Mouse (Mus musculus): ENCODE measurements at regions not wholly inside any gene's neighbourhood (a gene's known extent, or its start where the extent isn't known, plus 50 kb on each side); places are given as distances from the start of the nearest gene placed in this dataset.

DNA sequence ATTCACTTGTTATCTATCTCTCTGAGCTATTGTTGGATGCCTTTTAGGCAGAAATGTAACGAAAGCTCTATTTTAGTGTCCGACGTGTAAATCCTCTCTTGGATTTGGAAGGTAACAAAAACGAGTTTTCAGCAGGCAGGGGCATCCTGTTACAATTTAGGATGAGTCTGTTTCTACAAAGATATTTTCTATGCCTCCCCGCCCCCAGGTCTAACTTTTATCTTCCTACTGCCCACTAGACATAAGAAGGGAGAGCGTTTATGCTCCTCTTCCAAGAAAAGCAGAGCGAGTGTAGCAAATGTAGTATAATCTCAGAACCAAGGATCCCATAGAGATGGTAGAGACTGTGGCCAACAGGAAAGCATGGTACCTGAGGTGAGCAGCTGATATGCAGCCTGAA is 62.4 kb upstream of the Hs3st2 start:
- no peak overlapping the region for H3K27ac ChIP-seq (ENCODE audit: low read length)
- H3K9ac ChIP-seq (ENCODE audit: low read depth, low read length): no peak overlapping the region
- H3K36me3 ChIP-seq (ENCODE audit: control insufficient read depth, insufficient read depth, low read length): no peaks in the 10 kb centered on the region
- H3K4me3 ChIP-seq (ENCODE audit: low read length): no peak overlapping the region
- no peaks in the 10 kb centered on the region for H3K27me3 ChIP-seq (replicated peaks; ENCODE audit: control insufficient read depth, insufficient read depth, low read length)
- 85% methylated on average over 7 of the region's 7 CpGs for WGBS
- no peaks in the 10 kb centered on the region for H3K4me1 ChIP-seq (ENCODE audit: control insufficient read depth, insufficient read depth, low read length)
- no peaks in the 10 kb centered on the region for H3K9me3 ChIP-seq (ENCODE audit: control insufficient read depth, low read length)
- ATAC-seq: no peak
- no peak overlapping the region for H3K4me2 ChIP-seq (ENCODE audit: low read depth, low read length)

DNA sequence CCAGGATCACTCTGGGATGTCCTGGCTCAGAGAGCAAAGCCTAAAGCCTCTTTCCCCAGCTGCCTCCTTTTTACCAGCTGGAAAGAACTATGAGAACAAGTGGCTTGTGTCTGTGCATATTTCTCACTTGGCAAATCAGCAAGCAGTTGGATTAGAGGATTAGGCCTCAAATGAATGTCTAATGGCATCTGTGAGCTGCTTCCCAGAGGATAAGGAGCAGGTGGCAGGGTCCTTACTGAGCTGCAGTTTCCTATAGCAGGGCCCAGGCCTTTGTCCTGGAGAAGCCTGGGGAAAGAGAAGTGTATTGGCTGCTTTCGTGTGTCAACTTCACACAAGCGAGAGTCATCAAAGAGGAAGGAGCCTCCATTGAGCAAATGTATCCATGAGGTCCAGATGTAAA is 59.1 kb upstream of the Hs3st2 start:
- Histone ChIP-seq H3K9ac (ENCODE audit: low read depth, low read length) (no peak overlapping the region), H3K9me3 (ENCODE audit: control insufficient read depth, low read length) (no peaks in the 10 kb centered on the region), H3K4me2 (ENCODE audit: low read depth, low read length) (no peak overlapping the region), H3K4me1 (ENCODE audit: control insufficient read depth, insufficient read depth, low read length) (no peaks in the 10 kb centered on the region), H3K27ac (ENCODE audit: low read length) (no peak overlapping the region), H3K36me3 (ENCODE audit: control insufficient read depth, insufficient read depth, low read length) (no peaks in the 10 kb centered on the region), H3K4me3 (ENCODE audit: low read length) (no peak overlapping the region), H3K27me3 (replicated peaks; ENCODE audit: control insufficient read depth, insufficient read depth, low read length) (no peaks in the 10 kb centered on the region)
- WGBS: 74% methylated on average over 2 of the region's 2 CpGs
- ATAC-seq: no peak

DNA sequence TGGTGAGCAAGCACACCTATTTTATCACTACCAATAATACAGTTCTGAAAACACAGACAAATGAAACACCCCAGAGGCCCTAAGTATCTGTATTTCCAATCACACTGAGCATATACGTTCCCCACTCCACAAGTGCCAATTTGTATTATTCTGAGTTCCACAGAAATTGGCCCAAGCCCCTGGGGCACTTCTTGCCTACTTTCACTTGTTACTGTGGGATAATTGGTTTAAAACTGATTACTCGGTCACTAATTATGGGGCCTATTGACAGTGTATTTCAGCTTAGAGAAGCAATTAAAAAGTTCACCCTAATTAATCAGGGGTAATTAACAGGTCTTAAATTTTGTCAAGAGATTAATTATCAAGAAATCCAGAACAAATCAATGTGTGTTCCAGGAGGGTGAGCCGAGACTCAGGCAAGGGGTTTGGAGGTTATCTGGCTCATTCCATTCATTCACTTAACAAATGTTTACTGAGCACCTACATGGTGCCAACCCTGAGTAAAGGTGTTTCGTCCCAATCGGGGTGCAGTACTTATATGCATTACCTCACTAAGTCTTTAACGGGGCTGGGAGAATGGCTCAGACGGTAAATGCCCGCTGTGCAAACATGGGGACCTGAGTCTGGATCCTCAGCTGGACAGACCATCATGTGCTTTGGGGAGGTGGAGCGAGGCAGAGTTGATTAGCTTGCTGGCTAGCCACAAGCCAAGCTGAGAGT is 56.1 kb upstream of the Hs3st2 start:
- ATAC-seq: no peak
- no peaks in the 10 kb centered on the region for H3K4me1 ChIP-seq (ENCODE audit: control insufficient read depth, insufficient read depth, low read length)
- no peaks in the 10 kb centered on the region for H3K27me3 ChIP-seq (replicated peaks; ENCODE audit: control insufficient read depth, insufficient read depth, low read length)
- H3K4me3 ChIP-seq (ENCODE audit: low read length): no peak overlapping the region
- H3K27ac ChIP-seq (ENCODE audit: low read length): no peak overlapping the region
- no peak overlapping the region for H3K9ac ChIP-seq (ENCODE audit: low read depth, low read length)
- 78% methylated on average over 9 of the region's 9 CpGs for WGBS
- H3K36me3 ChIP-seq (ENCODE audit: control insufficient read depth, insufficient read depth, low read length): no peaks in the 10 kb centered on the region
- no peaks in the 10 kb centered on the region for H3K9me3 ChIP-seq (ENCODE audit: control insufficient read depth, low read length)
- no peak overlapping the region for H3K4me2 ChIP-seq (ENCODE audit: low read depth, low read length)

DNA sequence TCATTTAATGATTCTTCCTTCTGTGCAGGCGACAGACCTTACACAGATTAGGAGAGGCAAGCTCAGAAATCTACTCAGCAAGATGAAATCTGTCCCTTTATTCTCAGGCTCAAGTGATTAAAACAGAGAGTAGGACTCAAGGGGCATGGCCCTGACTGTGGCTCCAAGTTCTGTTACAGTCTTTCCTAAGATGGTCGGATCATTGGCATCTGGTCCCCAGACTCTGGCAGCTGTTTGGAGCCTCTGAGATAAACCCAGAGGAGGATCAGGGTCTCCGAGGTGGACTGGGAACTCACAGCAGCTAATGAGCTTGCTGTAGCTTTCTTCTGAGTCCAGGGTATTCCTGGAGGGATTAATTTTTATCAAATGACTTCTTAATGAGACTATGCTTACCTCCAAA is 51.7 kb upstream of the Hs3st2 start:
- Histone ChIP-seq H3K9ac (ENCODE audit: low read depth, low read length) (no peak overlapping the region), H3K27me3 (replicated peaks; ENCODE audit: control insufficient read depth, insufficient read depth, low read length) (no peaks in the 10 kb centered on the region), H3K4me2 (ENCODE audit: low read depth, low read length) (no peak overlapping the region), H3K4me1 (ENCODE audit: control insufficient read depth, insufficient read depth, low read length) (no peaks in the 10 kb centered on the region), H3K36me3 (ENCODE audit: control insufficient read depth, insufficient read depth, low read length) (no peaks in the 10 kb centered on the region), H3K27ac (ENCODE audit: low read length) (no peak overlapping the region), H3K9me3 (ENCODE audit: control insufficient read depth, low read length) (no peaks in the 10 kb centered on the region), H3K4me3 (ENCODE audit: low read length) (no peak overlapping the region)
- ATAC-seq: no peak
- 45% methylated on average over 3 of the region's 3 CpGs for WGBS
